In genomic region chr13:17944078-17944917, GRCm38 (mm10) we compare ENCODE assay signal across 8 mouse cellular contexts. TPM values are rescaled to one million over a fixed set of nuclear protein-coding genes. Genes with fewer than 3 reads are reported as not detected.
A peak's percentile ranks its signal among the peaks of the same experiment; 100 is the strongest.
DNase-seq lines count a peak whose midpoint lies in the region; ATAC-seq and TF ChIP-seq lines count a peak whose summit lies in the region.

Gene Rala, minus strand, starts transcription at chr13:17944239.

- 9% methylated on average over 44 of the region's 69 CpGs for WGBS in heart, embryonic 11.5 days (ENCODE audit: insufficient replicate concordance)
- 10% methylated on average over 52 of the region's 69 CpGs for WGBS in kidney, postnatal 0 days
- 7% methylated on average over 67 of the region's 69 CpGs for WGBS in liver, embryonic 11.5 days
- WGBS in stomach, embryonic 14.5 days, result 10% methylated on average over 52 of the region's 69 CpGs

- peak within 1 kb of the TSS; percentile 83 for H3K9ac ChIP-seq in heart, embryonic 11.5 days (ENCODE audit: low read depth, low read length)
- H3K9ac ChIP-seq in kidney, postnatal 0 days (ENCODE audit: low read depth, low read length), result peak within 1 kb of the TSS; percentile 92
- peak within 1 kb of the TSS; percentile 74 for H3K9ac ChIP-seq in liver, embryonic 11.5 days (ENCODE audit: low read depth, low read length)
- H3K9ac ChIP-seq in stomach, embryonic 14.5 days (replicated peaks; ENCODE audit: low read depth, low read length), result peak within 1 kb of the TSS; percentile 84

- peak within 1 kb of the TSS; percentile 78 for H3K27ac ChIP-seq in heart, embryonic 11.5 days (ENCODE audit: low read depth, low read length)
- peak within 1 kb of the TSS; percentile 94 for H3K27ac ChIP-seq in kidney, postnatal 0 days
- peak within 1 kb of the TSS; percentile 66 for H3K27ac ChIP-seq in liver, embryonic 11.5 days (ENCODE audit: low read depth, low read length)
- H3K27ac ChIP-seq in stomach, embryonic 14.5 days (ENCODE audit: low read length), result peak within 1 kb of the TSS; percentile 91

- DNase-seq in B cell, adult 2 months, result peak; percentile 94 to 96
- peak; percentile 94 for DNase-seq in brain, adult 2 months (ENCODE audit: low read depth, low spot score)
- DNase-seq in kidney, postnatal 0 days (ENCODE audit: low spot score), result peak; percentile 94
- DNase-seq in liver, embryonic 11.5 days (ENCODE audit: low spot score), result peak; percentile 90
- peak; percentile 92 for DNase-seq in naive thymus-derived CD4-positive, alpha-beta T cell, adult 2 months (ENCODE audit: low read depth)

- H3K36me3 ChIP-seq in heart, embryonic 11.5 days (ENCODE audit: control insufficient read depth, insufficient read depth, low read length), result no peaks in the 10 kb centered on the region
- no peaks in the 10 kb centered on the region for H3K36me3 ChIP-seq in kidney, postnatal 0 days (ENCODE audit: insufficient read depth, low read length)
- H3K36me3 ChIP-seq in liver, embryonic 11.5 days (ENCODE audit: control insufficient read depth, insufficient read depth, low read length), result no peaks in the 10 kb centered on the region
- no peaks in the 10 kb centered on the region for H3K36me3 ChIP-seq in stomach, embryonic 14.5 days (ENCODE audit: control insufficient read depth, insufficient read depth, low read length)

- H3K9me3 ChIP-seq in heart, embryonic 11.5 days (replicated peaks; ENCODE audit: control insufficient read depth, low read length), result no peaks in the 10 kb centered on the region
- H3K9me3 ChIP-seq in kidney, postnatal 0 days (replicated peaks; ENCODE audit: low read length), result no peaks in the 10 kb centered on the region
- no peaks in the 10 kb centered on the region for H3K9me3 ChIP-seq in liver, embryonic 11.5 days (ENCODE audit: control insufficient read depth, low read length)
- H3K9me3 ChIP-seq in stomach, embryonic 14.5 days (ENCODE audit: control insufficient read depth, low read depth, low read length), result no peaks in the 10 kb centered on the region

- peak within 1 kb of the TSS; percentile 86 for H3K4me2 ChIP-seq in heart, embryonic 11.5 days
- peak within 1 kb of the TSS; percentile 80 for H3K4me2 ChIP-seq in kidney, postnatal 0 days (ENCODE audit: low read length)
- H3K4me2 ChIP-seq in liver, embryonic 11.5 days, result peak within 1 kb of the TSS; percentile 86
- H3K4me2 ChIP-seq in stomach, embryonic 14.5 days (replicated peaks; ENCODE audit: low read depth, low read length), result peak within 1 kb of the TSS; percentile 72

- ATAC-seq in erythroblast, adult 5-6 weeks (replicated peaks; ENCODE audit: low FRiP score, poor library complexity, severe bottlenecking), result peak; percentile 98
- ATAC-seq in heart, embryonic 11.5 days (replicated peaks; ENCODE audit: insufficient number of reproducible peaks, low FRiP score, low TSS enrichment), result peak; percentile 99
- peak; percentile 100 for ATAC-seq in kidney, postnatal 0 days (replicated peaks; ENCODE audit: low FRiP score, low read depth)
- peak; percentile 100 for ATAC-seq in liver, embryonic 11.5 days (replicated peaks; ENCODE audit: low FRiP score)
- ATAC-seq in stomach, embryonic 14.5 days (ENCODE audit: insufficient number of reproducible peaks, insufficient read depth, low FRiP score, low read depth), result peak; percentile 99

- peak within 1 kb of the TSS; percentile 94 for H3K4me3 ChIP-seq in heart, embryonic 11.5 days (ENCODE audit: low read depth, low read length)
- H3K4me3 ChIP-seq in kidney, postnatal 0 days (replicated peaks; ENCODE audit: low read depth, low read length), result peak within 1 kb of the TSS; percentile 91
- H3K4me3 ChIP-seq in liver, embryonic 11.5 days (ENCODE audit: low read depth, low read length), result peak within 1 kb of the TSS; percentile 87
- peak within 1 kb of the TSS; percentile 92 for H3K4me3 ChIP-seq in stomach, embryonic 14.5 days (ENCODE audit: low read depth, low read length)

- H3K27me3 ChIP-seq in heart, embryonic 11.5 days (ENCODE audit: control insufficient read depth, insufficient read depth, low read length), result no peaks in the 10 kb centered on the region
- no peaks in the 10 kb centered on the region for H3K27me3 ChIP-seq in kidney, postnatal 0 days (ENCODE audit: insufficient read depth, low read length)
- no peaks in the 10 kb centered on the region for H3K27me3 ChIP-seq in liver, embryonic 11.5 days (replicated peaks; ENCODE audit: control insufficient read depth, insufficient read depth, low read length)
- H3K27me3 ChIP-seq in stomach, embryonic 14.5 days (ENCODE audit: control insufficient read depth, insufficient read depth, low read length), result no peaks in the 10 kb centered on the region

- no peak for TF ChIP-seq CTCF in kidney, postnatal 0 days (IDR thresholded peaks at IDR 0.05; ENCODE audit: low read depth)

- no peaks in the 10 kb centered on the region for H3K4me1 ChIP-seq in heart, embryonic 11.5 days (ENCODE audit: control insufficient read depth, insufficient read depth, low read length)
- H3K4me1 ChIP-seq in kidney, postnatal 0 days (replicated peaks; ENCODE audit: insufficient read depth, low read length), result no peaks in the 10 kb centered on the region; the same call in 1 of the 2 replicates
- H3K4me1 ChIP-seq in liver, embryonic 11.5 days (replicated peaks; ENCODE audit: control insufficient read depth, insufficient read depth, low read length), result peaks cover 4% of the 10 kb centered on the region
- peaks cover 6% of the 10 kb centered on the region; the same call in 1 of the 2 replicates for H3K4me1 ChIP-seq in stomach, embryonic 14.5 days (ENCODE audit: control insufficient read depth, insufficient read depth, low read length)

RNA-seq across cellular contexts. Expression of gene Rala, which starts in this region (rescaled TPM):
- 7.1 and 12.1 TPM in 2 replicates for total RNA-seq in erythroblast, adult 5-6 weeks (2015; ENCODE audit: low replicate concordance)
- total RNA-seq in erythroblast, adult 5-6 weeks (2017; ENCODE audit: low replicate concordance), result 5.9 and 6.6 TPM in 2 replicates
- 85.4 and 89.9 TPM in 2 replicates for polyA plus RNA-seq in heart, embryonic 11.5 days (2014; fragmentation: Nextera tagmentation; extraction: Ambion mirVana)
- 98.6 and 102 TPM in 2 replicates for polyA plus RNA-seq in kidney, postnatal 0 days (2015; fragmentation: Nextera tagmentation; extraction: Ambion mirVana)
- 52.6 and 56.1 TPM in 2 replicates for polyA plus RNA-seq in liver, embryonic 11.5 days (2014; fragmentation: Nextera tagmentation; extraction: Ambion mirVana)
- 101 and 105 TPM in 2 replicates for polyA plus RNA-seq in stomach, embryonic 14.5 days (2014; fragmentation: Nextera tagmentation; extraction: Ambion mirVana)

Comparison
In these comparisons a context has a peak if more than half of its experiments do, and no peak if none do; other contexts are left out.
1. Peak in every context shown above with its lines: DNase-seq, ATAC-seq, H3K4me3 ChIP-seq and H3K27ac ChIP-seq.